17 mouse cellular contexts compared by ENCODE assay signal in the genomic region with DNA sequence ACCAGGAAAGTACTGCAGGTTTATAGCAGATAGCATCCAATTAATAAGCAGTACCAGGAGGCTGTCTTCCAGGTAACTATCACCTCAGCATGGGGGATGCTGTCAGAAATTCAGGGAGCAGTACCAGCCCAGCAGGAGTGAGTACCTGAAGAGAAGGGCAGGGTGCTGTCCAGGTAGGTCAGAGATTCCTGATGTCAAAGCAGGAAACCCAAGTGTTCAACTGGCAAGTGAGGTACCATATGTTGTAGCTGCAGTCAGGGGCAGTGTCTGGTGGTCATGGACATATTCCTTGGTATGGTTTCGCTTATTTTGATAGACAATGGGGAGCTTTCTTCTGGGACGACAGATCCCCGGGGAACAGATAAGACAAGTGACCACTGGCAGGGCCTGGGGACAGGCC. TPM values are rescaled to one million over a fixed set of nuclear protein-coding genes. Genes with fewer than 3 reads are reported as not detected.
A peak's percentile ranks its signal among the peaks of the same experiment; 100 is the strongest.
DNase-seq lines count a peak whose midpoint lies in the region; ATAC-seq and TF ChIP-seq lines count a peak whose summit lies in the region.
"Had no signal": no experiment of that assay in that cellular context is flagged by ENCODE, and none has a peak within 500 bp of the region (broad histone marks: within the 10 kb centered on the region; RNA-seq: fewer than 3 reads in every experiment).

No protein-coding gene starts in this region.

- ATAC-seq in forebrain, embryonic 14.5 days = no peak
- ATAC-seq in hindbrain, postnatal 0 days = no peak
- ATAC-seq in neural tube, embryonic 14.5 days (ENCODE audit: low read depth) = no peak

- H3K9ac ChIP-seq in forebrain, embryonic 14.5 days (ENCODE audit: low read length) = peak overlapping the region; percentile 94
- peak overlapping the region; percentile 88; the same call in 1 of the 2 replicates for H3K9ac ChIP-seq in hindbrain, postnatal 0 days (replicated peaks; ENCODE audit: low read length)
- peak overlapping the region; percentile 98; the same call in 1 of the 2 replicates for H3K9ac ChIP-seq in neural tube, embryonic 14.5 days (replicated peaks; ENCODE audit: low read depth, low read length)
- H3K9ac ChIP-seq: embryonic facial prominence, embryonic 13.5 days; liver, embryonic 12.5 days had no signal

- 84% methylated on average over 3 of the region's 3 CpGs for WGBS in forebrain, embryonic 14.5 days
- 49% methylated on average over 3 of the region's 3 CpGs for WGBS in hindbrain, postnatal 0 days
- 62% methylated on average over 3 of the region's 3 CpGs for WGBS in neural tube, embryonic 14.5 days

- H3K27ac ChIP-seq in forebrain, embryonic 14.5 days (ENCODE audit: low read depth, low read length) = no peak overlapping the region
- peak overlapping the region; percentile 90; the same call in 1 of the 2 replicates for H3K27ac ChIP-seq in hindbrain, postnatal 0 days
- no peak overlapping the region for H3K27ac ChIP-seq in neural tube, embryonic 14.5 days (ENCODE audit: low read depth, low read length)
- H3K27ac ChIP-seq: embryonic facial prominence, embryonic 13.5 days; liver, embryonic 12.5 days had no signal

- peak overlapping the region; percentile 58 for H3K4me2 ChIP-seq in forebrain, embryonic 14.5 days (ENCODE audit: low read length)
- H3K4me2 ChIP-seq in hindbrain, postnatal 0 days (ENCODE audit: low read depth, low read length) = peak overlapping the region; percentile 73
- H3K4me2 ChIP-seq in neural tube, embryonic 14.5 days (ENCODE audit: low read depth, low read length) = peak overlapping the region; percentile 60
- H3K4me2 ChIP-seq: embryonic facial prominence, embryonic 13.5 days; liver, embryonic 12.5 days had no signal

- peaks cover 8% of the 10 kb centered on the region for H3K4me1 ChIP-seq in forebrain, embryonic 14.5 days (ENCODE audit: control insufficient read depth, insufficient read depth, low read length)
- H3K4me1 ChIP-seq in hindbrain, postnatal 0 days (ENCODE audit: insufficient read depth, low read length) = peaks cover 4% of the 10 kb centered on the region; the same call in 1 of the 2 replicates
- peaks cover 8% of the 10 kb centered on the region for H3K4me1 ChIP-seq in neural tube, embryonic 14.5 days (ENCODE audit: control insufficient read depth, insufficient read depth, low read length)

- H3K9me3 ChIP-seq in forebrain, embryonic 14.5 days (replicated peaks; ENCODE audit: control insufficient read depth, low read length) = no peaks in the 10 kb centered on the region
- H3K9me3 ChIP-seq in hindbrain, postnatal 0 days (ENCODE audit: low read length) = no peaks in the 10 kb centered on the region
- no peaks in the 10 kb centered on the region for H3K9me3 ChIP-seq in neural tube, embryonic 14.5 days (ENCODE audit: control insufficient read depth, low read length)
- H3K9me3 ChIP-seq: embryonic facial prominence, embryonic 13.5 days; G1E; liver, embryonic 12.5 days had no signal

- H3K4me3 ChIP-seq in forebrain, embryonic 14.5 days (ENCODE audit: low read depth, low read length) = peak overlapping the region; percentile 81
- H3K4me3 ChIP-seq in hindbrain, postnatal 0 days (ENCODE audit: low read length) = peak overlapping the region; percentile 85
- H3K4me3 ChIP-seq in neural tube, embryonic 14.5 days (ENCODE audit: low read depth, low read length) = peak overlapping the region; percentile 79
- H3K4me3 ChIP-seq: liver, embryonic 12.5 days had no signal

- peaks cover 4% of the 10 kb centered on the region; the same call in 1 of the 2 replicates for H3K27me3 ChIP-seq in forebrain, embryonic 14.5 days (replicated peaks; ENCODE audit: control insufficient read depth, insufficient read depth, low read length)
- H3K27me3 ChIP-seq in hindbrain, postnatal 0 days (ENCODE audit: insufficient read depth, low read length) = no peaks in the 10 kb centered on the region
- peaks cover 3% of the 10 kb centered on the region; the same call in 1 of the 2 replicates for H3K27me3 ChIP-seq in neural tube, embryonic 14.5 days (ENCODE audit: control insufficient read depth, insufficient read depth, low read length)

- DNase-seq in cerebellum, postnatal 25 days = peak; percentile 28 to 37
- DNase-seq in cerebellum, postnatal 36 days = no peak
- DNase-seq in forebrain, embryonic 14.5 days (ENCODE audit: low spot score) = no peak
- no peak for DNase-seq in hindbrain, postnatal 0 days (ENCODE audit: low spot score)
- no peak for DNase-seq in thymus, postnatal 36 days
- no peak for DNase-seq in kidney, postnatal 25 days
- no peak for DNase-seq in ovary, postnatal 10 days (ENCODE audit: low spot score)
- DNase-seq: B cell, adult 2 months; heart, adult 18-20 months; heart, postnatal 10 days; kidney, adult 9 months; lung, postnatal 36 days; thymus, adult 2 months had no signal

- H3K36me3 ChIP-seq in forebrain, embryonic 14.5 days (ENCODE audit: control insufficient read depth, insufficient read depth, low read length) = peaks cover 16% of the 10 kb centered on the region
- peaks cover 17% of the 10 kb centered on the region for H3K36me3 ChIP-seq in hindbrain, postnatal 0 days (ENCODE audit: insufficient read depth, low read length)
- peaks cover 16% of the 10 kb centered on the region; the same call in 1 of the 2 replicates for H3K36me3 ChIP-seq in neural tube, embryonic 14.5 days (ENCODE audit: control insufficient read depth, insufficient read depth, low read length)
- H3K36me3 ChIP-seq: embryonic facial prominence, embryonic 13.5 days; liver, embryonic 12.5 days had no signal

- no peak for TF ChIP-seq CTCF in hindbrain, postnatal 0 days (IDR thresholded peaks at IDR 0.05; ENCODE audit: low read depth)

RNA-seq across cellular contexts. Expression of gene Stmn3, which starts 1.9 kb away (rescaled TPM):
- 1,166 and 1,263 TPM in 2 replicates for polyA plus RNA-seq in forebrain, embryonic 14.5 days (2014; fragmentation: Nextera tagmentation; extraction: Ambion mirVana)
- 1,221 and 1,263 TPM in 2 replicates for total RNA-seq in hindbrain, postnatal 0 days (2014; rRNA removed)
- 1,758 and 1,824 TPM in 2 replicates for polyA plus RNA-seq in hindbrain, postnatal 0 days (2015; fragmentation: Nextera tagmentation; extraction: Ambion mirVana)
- polyA plus RNA-seq in neural tube, embryonic 14.5 days (2014; fragmentation: Nextera tagmentation; extraction: Ambion mirVana) = 1,346 and 1,661 TPM in 2 replicates
- total RNA-seq: G1E had no signal
- polyA plus RNA-seq: G1E had no signal

RNA-seq across cellular contexts. Expression of gene Rtel1, which starts 7.1 kb away (rescaled TPM):
- polyA plus RNA-seq in forebrain, embryonic 14.5 days (2014; fragmentation: Nextera tagmentation; extraction: Ambion mirVana) = 37.0 and 40.7 TPM in 2 replicates
- 52.2 and 97.2 TPM in 2 replicates for total RNA-seq in hindbrain, postnatal 0 days (2014; rRNA removed)
- 21.6 and 28.0 TPM in 2 replicates for polyA plus RNA-seq in hindbrain, postnatal 0 days (2015; fragmentation: Nextera tagmentation; extraction: Ambion mirVana)
- polyA plus RNA-seq in neural tube, embryonic 14.5 days (2014; fragmentation: Nextera tagmentation; extraction: Ambion mirVana) = 37.4 and 43.9 TPM in 2 replicates

RNA-seq across cellular contexts. Expression of gene Gmeb2, which starts 24.6 kb away (rescaled TPM):
- polyA plus RNA-seq in forebrain, embryonic 14.5 days (2014; fragmentation: Nextera tagmentation; extraction: Ambion mirVana) = 19.2 and 21.5 TPM in 2 replicates
- total RNA-seq in hindbrain, postnatal 0 days (2014; rRNA removed) = 19.2 and 25.2 TPM in 2 replicates
- polyA plus RNA-seq in hindbrain, postnatal 0 days (2015; fragmentation: Nextera tagmentation; extraction: Ambion mirVana) = 8.6 and 8.9 TPM in 2 replicates
- 19.3 and 19.9 TPM in 2 replicates for polyA plus RNA-seq in neural tube, embryonic 14.5 days (2014; fragmentation: Nextera tagmentation; extraction: Ambion mirVana)

RNA-seq across cellular contexts. Expression of gene Zgpat, which starts 52.3 kb away (rescaled TPM):
- 44.6 and 55.6 TPM in 2 replicates for polyA plus RNA-seq in forebrain, embryonic 14.5 days (2014; fragmentation: Nextera tagmentation; extraction: Ambion mirVana)
- 66.3 and 85.3 TPM in 2 replicates for total RNA-seq in hindbrain, postnatal 0 days (2014; rRNA removed)
- 37.5 and 40.6 TPM in 2 replicates for polyA plus RNA-seq in hindbrain, postnatal 0 days (2015; fragmentation: Nextera tagmentation; extraction: Ambion mirVana)
- polyA plus RNA-seq in neural tube, embryonic 14.5 days (2014; fragmentation: Nextera tagmentation; extraction: Ambion mirVana) = 59.3 and 67.7 TPM in 2 replicates

RNA-seq across cellular contexts. Expression of gene Arfrp1, which starts 52.8 kb away (rescaled TPM):
- polyA plus RNA-seq in forebrain, embryonic 14.5 days (2014; fragmentation: Nextera tagmentation; extraction: Ambion mirVana) = 58.6 and 63.5 TPM in 2 replicates
- total RNA-seq in hindbrain, postnatal 0 days (2014; rRNA removed) = 13.0 and 14.7 TPM in 2 replicates
- polyA plus RNA-seq in hindbrain, postnatal 0 days (2015; fragmentation: Nextera tagmentation; extraction: Ambion mirVana) = 70.7 TPM in 2 replicates
- 57.8 and 66.0 TPM in 2 replicates for polyA plus RNA-seq in neural tube, embryonic 14.5 days (2014; fragmentation: Nextera tagmentation; extraction: Ambion mirVana)

Comparison
In these comparisons a context has a peak if more than half of its experiments do, and no peak if none do; other contexts are left out.
1. DNase-seq: peak in cerebellum, postnatal 25 days (2 of 2); none in cerebellum, postnatal 36 days (0 of 2), forebrain, embryonic 14.5 days (single experiment), hindbrain, postnatal 0 days (single experiment), thymus, postnatal 36 days (0 of 2), kidney, postnatal 25 days (0 of 2) and ovary, postnatal 10 days (single experiment).
2. Peak in every context shown above with its lines, with median percentiles within 50 percentile points of each other: H3K4me2 ChIP-seq, H3K4me3 ChIP-seq and H3K9ac ChIP-seq.